Mouse (Mus musculus): Measurements from ENCODE around the gene Arl6ip4. TPM values are rescaled to one million over a fixed set of nuclear protein-coding genes. Genes with fewer than 3 reads are reported as not detected.

The Arl6ip4 gene
- polyA plus RNA-seq, 1 experiment from 2014 or later = 75.1 TPM

DNA sequence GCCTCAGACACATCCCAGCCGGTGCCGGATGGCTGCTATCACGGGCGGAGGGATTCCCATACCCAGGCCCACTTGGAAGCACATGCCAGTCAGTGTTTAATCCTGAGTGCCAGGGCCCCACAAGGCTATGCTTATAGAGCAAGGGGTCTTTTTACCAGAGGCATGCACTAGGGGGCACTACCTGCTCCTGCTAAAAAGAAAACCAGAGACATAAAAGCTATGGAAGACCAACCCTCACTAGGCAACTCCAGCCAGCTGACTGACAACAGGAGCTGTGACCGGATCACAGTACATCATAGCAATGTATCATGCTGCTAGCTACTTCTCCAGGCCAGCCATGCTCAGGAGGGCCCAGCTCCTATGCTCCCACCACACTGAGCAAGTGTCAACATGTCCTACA lies 46.7 kb downstream of the Arl6ip4 start:
- peak; percentile 18 for ATAC-seq (ENCODE audit: low FRiP score)
- 46% methylated on average over 5 of the region's 5 CpGs for WGBS

DNA sequence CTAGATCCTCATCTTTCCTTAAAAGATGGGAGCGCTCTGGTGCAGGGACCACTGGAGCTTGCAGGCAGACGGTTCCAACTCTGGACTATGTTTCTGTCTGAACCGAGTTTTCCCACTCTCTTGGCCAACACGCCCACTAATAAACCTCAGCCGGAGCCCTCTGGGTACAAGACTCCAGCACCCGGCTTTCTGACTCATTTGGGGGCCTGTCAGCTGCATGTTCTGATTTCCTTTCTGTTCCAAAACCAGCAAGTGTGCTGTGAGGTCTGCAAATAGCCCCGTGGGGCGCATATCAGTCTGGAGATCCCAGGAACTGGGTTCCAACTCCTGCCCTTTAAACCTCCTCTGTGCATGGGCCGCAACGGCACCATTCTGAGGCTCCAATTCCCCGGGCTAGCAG lies 47.6 kb downstream of the Arl6ip4 start:
- no peak overlapping the region for H3K4me2 ChIP-seq
- H3K9me3 ChIP-seq = no peaks in the 10 kb centered on the region
- H3K4me1 ChIP-seq (replicated peaks) = peaks cover 69% of the 10 kb centered on the region
- H3K9ac ChIP-seq = no peak overlapping the region
- ATAC-seq (ENCODE audit: low FRiP score) = no peak
- H3K27ac ChIP-seq = no peak overlapping the region
- H3K27me3 ChIP-seq = no peaks in the 10 kb centered on the region
- no peaks in the 10 kb centered on the region for H3K36me3 ChIP-seq
- H3K4me3 ChIP-seq = no peak overlapping the region
- 80% methylated on average over 11 of the region's 11 CpGs for WGBS

More for the DNA sequence above, 46.7 kb downstream of the Arl6ip4 start:
- Histone ChIP-seq H3K36me3 (no peaks in the 10 kb centered on the region), H3K4me2 (no peak overlapping the region), H3K27ac (peak overlapping the region; percentile 72), H3K4me1 (replicated peaks) (peaks cover 65% of the 10 kb centered on the region), H3K4me3 (no peak overlapping the region), H3K9me3 (no peaks in the 10 kb centered on the region), H3K9ac (no peak overlapping the region), H3K27me3 (no peaks in the 10 kb centered on the region)

DNA sequence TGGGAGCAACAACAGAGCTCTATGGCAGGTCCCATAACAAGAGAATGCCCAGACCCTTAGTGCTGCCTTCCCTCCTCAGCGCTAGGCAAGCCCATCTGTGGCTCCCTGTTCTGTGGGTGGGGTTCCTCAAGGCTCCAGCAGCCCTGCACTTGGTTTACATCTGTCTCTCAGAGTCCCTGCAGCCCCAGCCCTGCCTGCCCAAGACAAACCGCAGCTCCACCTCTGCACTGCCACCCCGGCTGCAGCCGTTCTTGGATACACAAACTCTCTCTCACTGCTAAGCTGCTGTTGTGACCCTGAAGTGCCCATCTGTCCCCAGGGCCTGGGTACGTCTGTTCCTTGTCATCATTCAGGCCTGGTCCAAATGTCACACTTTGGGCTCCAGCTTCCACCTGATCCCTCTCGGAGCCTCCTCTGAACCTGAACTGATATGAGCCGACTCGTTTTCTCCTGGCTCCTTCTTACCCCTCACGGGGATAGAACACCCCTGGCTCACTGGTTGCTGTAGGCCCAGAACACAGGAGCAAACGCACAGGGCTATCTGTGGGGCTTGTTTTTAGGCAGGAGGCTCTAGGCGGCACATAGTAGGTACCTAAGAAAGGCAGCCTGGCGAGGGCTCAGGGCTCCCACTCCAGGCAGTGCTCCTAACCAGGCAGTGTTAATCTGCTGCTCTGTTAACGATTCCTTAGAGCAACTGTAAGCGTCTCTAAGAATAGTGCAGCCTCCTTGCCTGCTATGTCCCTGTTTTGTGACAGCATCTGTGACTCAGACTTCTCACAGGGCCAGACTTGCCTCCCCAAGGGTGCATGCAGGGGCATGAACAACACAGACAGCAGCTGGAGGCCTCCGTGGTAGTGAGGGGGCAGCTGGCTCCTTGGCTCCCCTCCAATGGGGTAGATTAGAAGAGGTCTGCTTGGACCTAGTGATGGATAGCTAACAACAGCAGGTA lies 50.0 kb downstream of the Arl6ip4 start:
- 35% methylated on average over 15 of the region's 15 CpGs for WGBS
- H3K36me3 ChIP-seq = no peaks in the 10 kb centered on the region
- no peak overlapping the region for H3K9ac ChIP-seq
- peak; percentile 41; the same call in 1 of the 2 replicates for ATAC-seq (ENCODE audit: low FRiP score)
- no peaks in the 10 kb centered on the region for H3K9me3 ChIP-seq
- peak overlapping the region; percentile 86 for H3K27ac ChIP-seq
- peaks cover 79% of the 10 kb centered on the region for H3K4me1 ChIP-seq (replicated peaks)
- no peaks in the 10 kb centered on the region for H3K27me3 ChIP-seq
- H3K4me2 ChIP-seq = no peak overlapping the region
- H3K4me3 ChIP-seq = no peak overlapping the region

DNA sequence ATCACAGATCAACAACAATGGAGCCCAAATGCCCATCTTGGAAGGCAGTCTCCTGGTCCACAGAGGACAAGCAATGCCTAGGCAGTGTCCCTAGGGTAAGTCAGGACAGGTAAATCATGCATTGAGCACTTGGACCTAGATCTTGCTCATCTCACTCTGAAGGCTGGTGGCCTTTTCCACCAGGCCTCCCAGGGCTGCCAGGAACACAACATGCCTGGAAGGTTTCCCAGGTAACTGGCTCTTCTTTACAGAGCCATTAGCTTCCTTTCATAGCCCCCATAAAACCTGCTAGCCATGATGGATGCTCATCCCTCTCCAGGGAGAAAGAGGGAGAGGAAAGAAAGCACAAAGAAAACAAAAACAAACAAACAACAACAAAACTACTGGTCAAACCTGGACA lies 50.9 kb downstream of the Arl6ip4 start:
- no peaks in the 10 kb centered on the region for H3K27me3 ChIP-seq
- peaks cover 76% of the 10 kb centered on the region for H3K4me1 ChIP-seq (replicated peaks)
- no peaks in the 10 kb centered on the region for H3K9me3 ChIP-seq
- no peak for ATAC-seq (ENCODE audit: low FRiP score)
- H3K9ac ChIP-seq = no peak overlapping the region
- H3K4me3 ChIP-seq = no peak overlapping the region
- H3K4me2 ChIP-seq = no peak overlapping the region
- H3K36me3 ChIP-seq = no peaks in the 10 kb centered on the region
- H3K27ac ChIP-seq = peak overlapping the region; percentile 86

DNA sequence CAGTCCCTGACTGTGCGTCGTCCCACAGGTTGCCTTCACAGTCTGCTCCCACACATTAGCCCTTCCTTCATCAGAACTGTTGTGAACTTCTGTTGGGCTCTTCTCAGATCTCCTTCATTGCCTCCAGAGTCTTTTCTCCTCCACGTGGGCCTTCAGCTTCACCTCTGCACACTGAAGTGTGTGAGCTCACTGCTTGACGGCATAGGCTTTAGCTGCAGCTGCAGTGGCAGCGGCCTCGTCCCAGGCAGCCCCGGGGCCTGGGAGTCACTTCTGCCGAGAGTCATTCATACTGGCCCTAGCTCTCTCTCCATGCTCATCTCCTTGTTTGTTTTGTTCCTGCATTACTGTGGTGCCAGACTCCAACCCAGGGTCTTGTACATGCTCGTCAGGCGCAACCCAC lies 51.7 kb downstream of the Arl6ip4 start:
- H3K4me2 ChIP-seq = no peak overlapping the region
- H3K4me1 ChIP-seq (replicated peaks) = peaks cover 75% of the 10 kb centered on the region
- no peak for ATAC-seq (ENCODE audit: low FRiP score)
- no peaks in the 10 kb centered on the region for H3K36me3 ChIP-seq
- 0 out of 2 replicates have a peak, but pooled peaks cover 4% of the 10 kb centered on the region for H3K27me3 ChIP-seq
- no peaks in the 10 kb centered on the region for H3K9me3 ChIP-seq
- WGBS = 54% methylated on average over 10 of the region's 10 CpGs
- no peak overlapping the region for H3K9ac ChIP-seq
- H3K27ac ChIP-seq = peak overlapping the region; percentile 86; the same call in 1 of the 2 replicates
- H3K4me3 ChIP-seq = no peak overlapping the region

Other genes with a start within 250 kb of the Arl6ip4 start
- gene Hcar1, start 236.1 kb upstream of the Arl6ip4 start, polyA plus RNA-seq (2015; fragmentation: Nextera tagmentation; extraction: Ambion mirVana) = 0.34 and 0.39 TPM in 2 replicates
- gene Denr, start 208.9 kb upstream of the Arl6ip4 start, polyA plus RNA-seq (2015; fragmentation: Nextera tagmentation; extraction: Ambion mirVana) = 143 and 146 TPM in 2 replicates
- 5.6 and 5.8 TPM in 2 replicates for gene Gm43518, start 188.7 kb upstream of the Arl6ip4 start, polyA plus RNA-seq (2015; fragmentation: Nextera tagmentation; extraction: Ambion mirVana)
- gene Ccdc62, start 185.4 kb upstream of the Arl6ip4 start, polyA plus RNA-seq (2015; fragmentation: Nextera tagmentation; extraction: Ambion mirVana) = 6.2 and 7.8 TPM in 2 replicates
- gene Hip1r, start 142.5 kb upstream of the Arl6ip4 start, polyA plus RNA-seq (2015; fragmentation: Nextera tagmentation; extraction: Ambion mirVana) = 21.4 and 25.5 TPM in 2 replicates
- gene Vps37b, start 83.8 kb upstream of the Arl6ip4 start, polyA plus RNA-seq (2015; fragmentation: Nextera tagmentation; extraction: Ambion mirVana) = 79.3 and 84.7 TPM in 2 replicates
- gene Abcb9, start 20.3 kb upstream of the Arl6ip4 start, polyA plus RNA-seq (2015; fragmentation: Nextera tagmentation; extraction: Ambion mirVana) = 7.1 and 8.3 TPM in 2 replicates
- 29.4 and 34.0 TPM in 2 replicates for gene Ogfod2, start 3.8 kb upstream of the Arl6ip4 start, polyA plus RNA-seq (2015; fragmentation: Nextera tagmentation; extraction: Ambion mirVana)
- gene Pitpnm2, start 133.7 kb downstream of the Arl6ip4 start, polyA plus RNA-seq (2015; fragmentation: Nextera tagmentation; extraction: Ambion mirVana) = 7.4 and 8.3 TPM in 2 replicates
- gene Mphosph9, start 211.9 kb downstream of the Arl6ip4 start, polyA plus RNA-seq (2015; fragmentation: Nextera tagmentation; extraction: Ambion mirVana) = 14.0 and 14.3 TPM in 2 replicates
- gene 2810006K23Rik, start 212.0 kb downstream of the Arl6ip4 start, polyA plus RNA-seq (2015; fragmentation: Nextera tagmentation; extraction: Ambion mirVana) = 15.5 and 16.2 TPM in 2 replicates
- 67.9 and 68.6 TPM in 2 replicates for gene Cdk2ap1, start 247.0 kb downstream of the Arl6ip4 start, polyA plus RNA-seq (2015; fragmentation: Nextera tagmentation; extraction: Ambion mirVana)

Measured in hindbrain, embryonic 13.5 days (tissue).